Mouse (Mus musculus) intestine, embryonic 14.5 days (tissue): ENCODE measurements around the gene Nek7. TPM values are rescaled to one million over a fixed set of nuclear protein-coding genes. Genes with fewer than 3 reads are reported as not detected.

Experiments used
- ATAC-seq: fragments of 200-750 bp; cut with Nextera tagmentation; replicated peaks from 2 replicates; pipeline ENCODE4 v1.8.0; 2017; ENCODE audit warnings: low read depth, moderate number of reproducible peaks, moderate TSS enrichment, moderate library complexity; ENCODE audit not compliant: low FRiP score, low TSS enrichment
- DNase-seq: peaks from one replicate; pipeline ENCODE4 v3.0.0-alpha.2; 2018; ENCODE audit warnings: low spot score
- H3K27ac ChIP-seq: fragments of 300-500 bp; sonication (generic); 2 replicates; pipeline ENCODE4 v1.5.1; 2014; ENCODE audit warnings: low read depth, mild to moderate bottlenecking, control low read depth
- H3K27me3 ChIP-seq: fragments of 300-500 bp; sonication (generic); replicated peaks from 2 replicates; pipeline ENCODE4 v1.6.1; 2014; ENCODE audit warnings: low read length, control low read depth; ENCODE audit not compliant: control insufficient read depth, insufficient read depth
- H3K36me3 ChIP-seq: fragments of 300-500 bp; sonication (generic); 2 replicates; pipeline ENCODE4 v1.6.1; 2014; ENCODE audit warnings: low read length, control low read depth; ENCODE audit not compliant: control insufficient read depth, insufficient read depth
- H3K4me1 ChIP-seq: fragments of 300-500 bp; sonication (generic); replicated peaks from 2 replicates; pipeline ENCODE4 v1.6.1; 2014; ENCODE audit warnings: low read length, control low read depth, mixed read lengths; ENCODE audit not compliant: control insufficient read depth, insufficient read depth
- H3K4me2 ChIP-seq: fragments of 300-500 bp; sonication (generic); 2 replicates; pipeline ENCODE4 v1.6.1; 2014; ENCODE audit warnings: low read length
- H3K4me3 ChIP-seq: fragments of 300-500 bp; sonication (generic); 2 replicates; pipeline ENCODE4 v1.5.1; 2014; ENCODE audit warnings: low read depth, low read length, control low read depth, mixed read lengths
- H3K9ac ChIP-seq: fragments of 300-500 bp; sonication (generic); 2 replicates; pipeline ENCODE4 v1.6.1; 2014; ENCODE audit warnings: mild to moderate bottlenecking, low read length
- H3K9me3 ChIP-seq: fragments of 300-500 bp; sonication (generic); 2 replicates; pipeline ENCODE4 v1.6.1; 2016; ENCODE audit warnings: low read length, control low read depth; ENCODE audit not compliant: control insufficient read depth
- WGBS: fragments of 180-500 bp; shearing (Covaris S2); extraction: QIAGEN DNeasy Blood & Tissue Kit; methylation state at CpG from one replicate; pipeline ENCODE4 v1.1.7; 2014; 5-methylcytosine and 5-hydroxymethylcytosine counted together
- polyA plus RNA-seq: library from polyadenylated mRNA; unstranded; fragments of >200 nt; fragmentation: Nextera tagmentation; extraction: Ambion mirVana; gene quantifications from 2 replicates; pipeline ENCODE4 v1.2.1, GENCODE M21; 2014

The Nek7 gene
- polyA plus RNA-seq, 1 experiment from 2014 or later = 32.0 TPM

GRCm38 (mm10) chr1:138628486-138628885 lies 8.5 kb upstream of the Nek7 start:
- H3K27ac ChIP-seq = no peak overlapping the region
- H3K9ac ChIP-seq = no peak overlapping the region
- H3K4me3 ChIP-seq = no peak overlapping the region
- H3K36me3 ChIP-seq = no peaks in the 10 kb centered on the region
- H3K27me3 ChIP-seq = no peaks in the 10 kb centered on the region
- H3K4me1 ChIP-seq = no peaks in the 10 kb centered on the region
- WGBS = 84% methylated on average over 3 of the region's 3 CpGs
- DNase-seq (no peak), ATAC-seq (no peak)
- no peaks in the 10 kb centered on the region for H3K9me3 ChIP-seq
- no peak overlapping the region for H3K4me2 ChIP-seq

DNA sequence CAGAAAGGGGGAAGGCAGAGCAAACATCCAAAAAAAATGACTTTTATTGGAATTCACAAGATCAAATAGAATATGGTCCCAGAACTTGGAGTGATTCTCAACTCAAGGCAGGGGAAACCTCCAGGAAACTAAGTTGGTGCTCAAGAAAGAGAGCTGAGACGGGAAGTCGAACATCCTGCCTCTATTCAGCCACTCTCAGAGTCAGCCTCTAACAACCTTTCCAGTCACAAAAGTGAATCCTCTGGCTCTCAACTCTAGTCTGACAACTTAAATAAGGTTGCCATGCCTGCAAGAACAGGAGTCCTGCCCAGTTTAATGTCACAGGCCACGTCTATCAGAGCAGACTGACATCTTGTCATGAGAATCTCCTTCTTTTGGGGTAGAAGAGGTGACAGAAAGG lies 7.9 kb upstream of the Nek7 start:
- Histone ChIP-seq H3K4me1 (no peaks in the 10 kb centered on the region), H3K27ac (no peak overlapping the region), H3K4me2 (no peak overlapping the region), H3K27me3 (no peaks in the 10 kb centered on the region), H3K9ac (no peak overlapping the region), H3K4me3 (no peak overlapping the region), H3K36me3 (no peaks in the 10 kb centered on the region), H3K9me3 (no peaks in the 10 kb centered on the region)
- WGBS = 84% methylated on average over 3 of the region's 3 CpGs
- ATAC-seq (no peak), DNase-seq (no peak)

GRCm38 (mm10) chr1:138626288-138626687 lies 6.3 kb upstream of the Nek7 start:
- no peak overlapping the region for H3K4me2 ChIP-seq
- 78% methylated on average over 3 of the region's 3 CpGs for WGBS
- ATAC-seq = no peak

GRCm38 (mm10) chr1:138623870-138624269 lies 3.9 kb upstream of the Nek7 start:
- Histone ChIP-seq H3K27ac (no peak overlapping the region), H3K4me1 (no peaks in the 10 kb centered on the region), H3K36me3 (no peaks in the 10 kb centered on the region), H3K27me3 (no peaks in the 10 kb centered on the region), H3K4me3 (no peak overlapping the region), H3K9me3 (no peaks in the 10 kb centered on the region), H3K4me2 (no peak overlapping the region), H3K9ac (no peak overlapping the region)
- DNase-seq = no peak
- ATAC-seq = no peak
- 69% methylated on average over 1 of the region's 1 CpGs for WGBS

More at GRCm38 (mm10) chr1:138626288-138626687, 6.3 kb upstream of the Nek7 start:
- DNase-seq = no peak
- no peak overlapping the region for H3K9ac ChIP-seq
- H3K9me3 ChIP-seq = no peaks in the 10 kb centered on the region
- no peak overlapping the region for H3K4me3 ChIP-seq
- H3K27ac ChIP-seq = no peak overlapping the region
- H3K36me3 ChIP-seq = no peaks in the 10 kb centered on the region
- no peaks in the 10 kb centered on the region for H3K4me1 ChIP-seq
- no peaks in the 10 kb centered on the region for H3K27me3 ChIP-seq

DNA sequence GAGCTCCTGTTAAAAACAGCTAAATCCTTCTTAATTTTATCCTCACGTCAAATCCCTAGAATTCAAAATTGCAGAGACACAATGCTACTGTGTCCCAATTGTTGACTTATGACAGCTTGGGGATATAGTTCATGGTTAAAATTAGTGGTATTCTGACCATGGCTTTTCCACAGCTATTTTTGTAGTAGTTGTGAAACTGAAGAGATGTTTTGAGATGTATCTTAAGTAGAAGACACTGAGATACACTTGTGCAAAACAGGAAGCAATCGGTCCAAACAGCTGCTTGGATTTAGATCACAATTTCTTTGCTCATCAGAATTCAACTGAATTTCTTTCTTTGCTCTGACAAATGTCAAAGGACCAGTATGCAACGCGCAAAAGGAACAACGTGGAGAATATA lies 2.9 kb upstream of the Nek7 start:
- Histone ChIP-seq H3K9ac (no peak overlapping the region), H3K4me3 (no peak overlapping the region), H3K4me1 (no peaks in the 10 kb centered on the region), H3K27me3 (no peaks in the 10 kb centered on the region), H3K27ac (no peak overlapping the region), H3K9me3 (no peaks in the 10 kb centered on the region), H3K36me3 (no peaks in the 10 kb centered on the region), H3K4me2 (no peak overlapping the region)
- DNase-seq = no peak
- ATAC-seq = no peak
- WGBS = 89% methylated on average over 5 of the region's 5 CpGs

DNA sequence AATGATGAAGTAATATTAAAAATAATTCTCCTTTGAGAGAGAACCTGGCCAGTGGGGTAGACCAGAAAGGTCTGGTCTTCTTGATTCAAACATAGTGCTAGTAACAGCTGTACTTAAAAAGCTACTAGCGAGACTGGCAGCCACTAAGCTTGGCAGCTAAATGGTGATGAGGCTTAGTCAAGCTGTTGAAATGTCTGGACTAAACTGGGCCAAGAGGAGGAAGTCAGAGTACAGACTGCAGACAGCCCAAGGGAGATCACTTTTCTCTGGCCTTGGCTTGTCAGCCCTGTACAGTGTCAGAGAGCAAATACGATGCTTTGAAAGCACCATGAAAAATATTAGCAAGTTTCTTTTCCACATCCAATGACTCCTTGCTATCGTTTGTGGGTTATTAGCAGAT lies 2.5 kb upstream of the Nek7 start:
- DNase-seq = no peak
- H3K4me3 ChIP-seq = no peak overlapping the region
- H3K9me3 ChIP-seq = no peaks in the 10 kb centered on the region
- no peaks in the 10 kb centered on the region; the same call in 1 of the 2 replicates for H3K4me1 ChIP-seq
- no peaks in the 10 kb centered on the region for H3K36me3 ChIP-seq
- H3K9ac ChIP-seq = no peak overlapping the region
- 64% methylated on average over 3 of the region's 3 CpGs for WGBS
- no peaks in the 10 kb centered on the region for H3K27me3 ChIP-seq
- H3K4me2 ChIP-seq = no peak overlapping the region
- ATAC-seq = no peak
- no peak overlapping the region for H3K27ac ChIP-seq

DNA sequence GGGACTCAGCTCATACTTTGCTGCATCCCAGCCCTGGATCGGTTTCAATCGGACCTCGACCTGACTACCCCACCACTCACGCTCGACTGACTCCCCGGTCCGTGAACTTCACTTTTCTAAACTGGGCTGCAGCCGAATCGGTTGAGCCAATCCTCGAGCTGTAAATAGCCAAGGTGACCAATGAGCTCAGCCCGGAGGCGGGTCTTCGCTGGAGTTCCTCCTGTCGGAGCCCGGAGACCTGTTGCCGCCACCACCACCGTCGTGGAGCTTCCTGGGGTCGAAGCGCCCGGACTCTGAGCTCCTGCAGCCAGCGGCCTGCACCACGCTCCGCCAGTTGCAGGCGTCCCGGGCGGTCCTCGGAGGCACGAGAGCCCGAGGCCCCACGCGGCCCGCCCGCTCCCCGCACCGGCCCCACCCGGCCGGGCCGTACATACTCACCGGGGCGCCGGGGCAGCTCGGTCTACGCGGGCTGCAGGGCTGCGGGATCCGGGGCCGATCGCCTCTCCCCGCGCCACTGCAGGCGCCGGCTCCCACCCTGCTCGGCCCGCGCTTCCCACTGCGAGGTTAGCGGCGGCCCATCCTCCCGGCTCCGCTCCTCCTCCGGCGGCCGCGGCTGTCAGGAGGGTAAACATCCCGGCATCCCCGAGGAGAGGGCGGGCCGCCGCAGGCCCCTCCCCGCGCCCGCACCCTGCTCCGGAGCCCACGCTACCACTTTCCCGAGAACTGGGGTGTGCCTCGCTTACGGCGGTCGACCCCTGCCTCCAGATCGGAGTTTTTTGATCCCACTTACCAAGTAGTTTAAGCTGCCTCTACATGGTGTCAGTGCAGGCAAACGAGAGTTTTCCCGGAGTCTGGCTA lies 598 bp downstream of the Nek7 start:
- Histone ChIP-seq H3K4me2 (peak overlapping the region; percentile 76), H3K36me3 (no peaks in the 10 kb centered on the region), H3K4me1 (no peaks in the 10 kb centered on the region; the same call in 1 of the 2 replicates), H3K4me3 (peak overlapping the region; percentile 81), H3K27me3 (no peaks in the 10 kb centered on the region), H3K9me3 (no peaks in the 10 kb centered on the region), H3K9ac (peak overlapping the region; percentile 80), H3K27ac (peak overlapping the region; percentile 96)
- under 1% methylated on average over 75 of the region's 83 CpGs for WGBS
- DNase-seq (peak; percentile 96), ATAC-seq (peak; percentile 95)

- ATAC-seq (peak; percentile 84), DNase-seq (peak; percentile 84)
- Histone ChIP-seq H3K4me1 (no peaks in the 10 kb centered on the region; the same call in 1 of the 2 replicates), H3K27ac (peak overlapping the region; percentile 57), H3K27me3 (no peaks in the 10 kb centered on the region), H3K4me3 (peak overlapping the region; percentile 81), H3K4me2 (peak overlapping the region; percentile 76), H3K36me3 (no peaks in the 10 kb centered on the region), H3K9me3 (no peaks in the 10 kb centered on the region), H3K9ac (peak overlapping the region; percentile 40)
- WGBS = under 1% methylated on average over 11 of the region's 11 CpGs
Observed at GRCm38 (mm10) chr1:138618012-138618354, 2.0 kb downstream of the Nek7 start.
